Mouse (Mus musculus): Measurements from ENCODE around the gene Parva. TPM values are rescaled to one million over a fixed set of nuclear protein-coding genes. Genes with fewer than 3 reads are reported as not detected.

The Parva gene
- polyA plus RNA-seq, 1 experiment = 126 TPM

- H3K4me3 ChIP-seq (ENCODE audit: insufficient read depth, poor library complexity, severe bottlenecking) = no peak overlapping the region
- H3K36me3 ChIP-seq (ENCODE audit: control insufficient read depth, insufficient read depth) = no peaks in the 10 kb centered on the region
- TF ChIP-seq FOSL1 (IDR thresholded peaks at IDR 0.05; ENCODE audit: insufficient read depth, low read length, poor library complexity, severe bottlenecking) (no peak), MAX (IDR thresholded peaks at IDR 0.05) (no peak), MYOG (IDR thresholded peaks at IDR 0.05; ENCODE audit: control insufficient read depth, extremely low read depth, insufficient read length) (no peak), CTCF (IDR thresholded peaks at IDR 0.05; ENCODE audit: control insufficient read depth, insufficient read depth, insufficient read length) (no peak), MYOD1 (IDR thresholded peaks at IDR 0.05; ENCODE audit: control insufficient read depth, insufficient read length, low read depth) (no peak), CEBPB (IDR thresholded peaks at IDR 0.05; ENCODE audit: low read depth) (no peak), USF1 (IDR thresholded peaks at IDR 0.05; ENCODE audit: low read depth) (no peak)
- H3K27me3 ChIP-seq (ENCODE audit: control insufficient read depth, insufficient read depth, insufficient read length) = no peaks in the 10 kb centered on the region
- peaks cover 69% of the 10 kb centered on the region for H3K79me2 ChIP-seq (ENCODE audit: control insufficient read depth, insufficient read depth)
- peaks cover 19% of the 10 kb centered on the region for H3K79me3 ChIP-seq (ENCODE audit: low read depth)
- no peak overlapping the region for H3ac ChIP-seq (ENCODE audit: control insufficient read depth, insufficient read length, low read depth)
These were observed 98.2 kb downstream of the Parva start for GRCm38 (mm10) chr7:112525465-112525864.

- Histone ChIP-seq H3K36me3 (ENCODE audit: control insufficient read depth, insufficient read depth) (no peaks in the 10 kb centered on the region), H3K79me2 (ENCODE audit: control insufficient read depth, insufficient read depth) (peaks cover 76% of the 10 kb centered on the region), H3ac (ENCODE audit: control insufficient read depth, insufficient read length, low read depth) (no peak overlapping the region), H3K79me3 (ENCODE audit: low read depth) (peaks cover 18% of the 10 kb centered on the region), H3K4me3 (ENCODE audit: insufficient read depth, poor library complexity, severe bottlenecking) (no peak overlapping the region), H3K27me3 (ENCODE audit: control insufficient read depth, insufficient read depth, insufficient read length) (no peaks in the 10 kb centered on the region)
- TF ChIP-seq CEBPB (IDR thresholded peaks at IDR 0.05; ENCODE audit: low read depth) (no peak), FOSL1 (IDR thresholded peaks at IDR 0.05; ENCODE audit: insufficient read depth, low read length, poor library complexity, severe bottlenecking) (no peak), MYOD1 (IDR thresholded peaks at IDR 0.05; ENCODE audit: control insufficient read depth, insufficient read length, low read depth) (no peak), USF1 (IDR thresholded peaks at IDR 0.05; ENCODE audit: low read depth) (no peak), MYOG (IDR thresholded peaks at IDR 0.05; ENCODE audit: control insufficient read depth, extremely low read depth, insufficient read length) (no peak), MAX (IDR thresholded peaks at IDR 0.05) (no peak), CTCF (IDR thresholded peaks at IDR 0.05; ENCODE audit: control insufficient read depth, insufficient read depth, insufficient read length) (no peak)
These were observed 98.9 kb downstream of the Parva start for GRCm38 (mm10) chr7:112526226-112526625.

- Histone ChIP-seq H3ac (ENCODE audit: control insufficient read depth, insufficient read length, low read depth) (no peak overlapping the region), H3K4me3 (ENCODE audit: insufficient read depth, poor library complexity, severe bottlenecking) (no peak overlapping the region), H3K79me2 (ENCODE audit: control insufficient read depth, insufficient read depth) (peaks cover 85% of the 10 kb centered on the region), H3K27me3 (ENCODE audit: control insufficient read depth, insufficient read depth, insufficient read length) (no peaks in the 10 kb centered on the region), H3K79me3 (ENCODE audit: low read depth) (peaks cover 25% of the 10 kb centered on the region), H3K36me3 (ENCODE audit: control insufficient read depth, insufficient read depth) (no peaks in the 10 kb centered on the region)
- TF ChIP-seq MYOG (IDR thresholded peaks at IDR 0.05; ENCODE audit: control insufficient read depth, extremely low read depth, insufficient read length) (no peak), MYOD1 (IDR thresholded peaks at IDR 0.05; ENCODE audit: control insufficient read depth, insufficient read length, low read depth) (no peak), USF1 (IDR thresholded peaks at IDR 0.05; ENCODE audit: low read depth) (no peak)
These were observed 99.9 kb downstream of the Parva start for GRCm38 (mm10) chr7:112527230-112527629.

GRCm38 (mm10) chr7:112528059-112528458, 100.8 kb downstream of the Parva start:
- Histone ChIP-seq H3K79me2 (ENCODE audit: control insufficient read depth, insufficient read depth) (peaks cover 86% of the 10 kb centered on the region), H3K36me3 (ENCODE audit: control insufficient read depth, insufficient read depth) (no peaks in the 10 kb centered on the region), H3K27me3 (ENCODE audit: control insufficient read depth, insufficient read depth, insufficient read length) (no peaks in the 10 kb centered on the region), H3K4me3 (ENCODE audit: insufficient read depth, poor library complexity, severe bottlenecking) (no peak overlapping the region), H3ac (ENCODE audit: control insufficient read depth, insufficient read length, low read depth) (no peak overlapping the region), H3K79me3 (ENCODE audit: low read depth) (peaks cover 27% of the 10 kb centered on the region)
- TF ChIP-seq FOSL1 (IDR thresholded peaks at IDR 0.05; ENCODE audit: insufficient read depth, low read length, poor library complexity, severe bottlenecking) (no peak), CEBPB (IDR thresholded peaks at IDR 0.05; ENCODE audit: low read depth) (no peak), USF1 (IDR thresholded peaks at IDR 0.05; ENCODE audit: low read depth) (no peak), MYOD1 (IDR thresholded peaks at IDR 0.05; ENCODE audit: control insufficient read depth, insufficient read length, low read depth) (no peak), CTCF (IDR thresholded peaks at IDR 0.05; ENCODE audit: control insufficient read depth, insufficient read depth, insufficient read length) (no peak), MYOG (IDR thresholded peaks at IDR 0.05; ENCODE audit: control insufficient read depth, extremely low read depth, insufficient read length) (no peak), MAX (IDR thresholded peaks at IDR 0.05) (no peak)

GRCm38 (mm10) chr7:112528582-112529360, 101.5 kb downstream of the Parva start:
- TF ChIP-seq MYOG (IDR thresholded peaks at IDR 0.05; ENCODE audit: control insufficient read depth, extremely low read depth, insufficient read length) = no peak
- no peak for TF ChIP-seq MAX (IDR thresholded peaks at IDR 0.05)
- TF ChIP-seq USF1 (IDR thresholded peaks at IDR 0.05; ENCODE audit: low read depth) = no peak
- TF ChIP-seq FOSL1 (IDR thresholded peaks at IDR 0.05; ENCODE audit: insufficient read depth, low read length, poor library complexity, severe bottlenecking) = no peak
- no peak for TF ChIP-seq CEBPB (IDR thresholded peaks at IDR 0.05; ENCODE audit: low read depth)
- no peak for TF ChIP-seq MYOD1 (IDR thresholded peaks at IDR 0.05; ENCODE audit: control insufficient read depth, insufficient read length, low read depth)
- TF ChIP-seq CTCF (IDR thresholded peaks at IDR 0.05; ENCODE audit: control insufficient read depth, insufficient read depth, insufficient read length) = no peak
- H3K4me3 ChIP-seq (ENCODE audit: insufficient read depth, poor library complexity, severe bottlenecking) = no peak overlapping the region
- H3ac ChIP-seq (ENCODE audit: control insufficient read depth, insufficient read length, low read depth) = no peak overlapping the region
- H3K79me3 ChIP-seq (ENCODE audit: low read depth) = peaks cover 26% of the 10 kb centered on the region
- H3K79me2 ChIP-seq (ENCODE audit: control insufficient read depth, insufficient read depth) = peaks cover 86% of the 10 kb centered on the region
- no peaks in the 10 kb centered on the region for H3K36me3 ChIP-seq (ENCODE audit: control insufficient read depth, insufficient read depth)
- no peaks in the 10 kb centered on the region for H3K27me3 ChIP-seq (ENCODE audit: control insufficient read depth, insufficient read depth, insufficient read length)
